Mouse (Mus musculus) stomach, postnatal 0 days (tissue): ENCODE data around the gene Mut.

Experiments used
- CTCF ChIP-seq: IDR thresholded peaks from 2 replicates; pipeline ENCODE4 v1.5.1; 2016; ENCODE audit warnings: antibody characterized with exemption, low read depth, mild to moderate bottlenecking, moderate library complexity
- EP300 ChIP-seq: optimal IDR thresholded peaks from 2 replicates; pipeline ENCODE3; 2016; ENCODE audit warnings: antibody characterized with exemption

DNA sequence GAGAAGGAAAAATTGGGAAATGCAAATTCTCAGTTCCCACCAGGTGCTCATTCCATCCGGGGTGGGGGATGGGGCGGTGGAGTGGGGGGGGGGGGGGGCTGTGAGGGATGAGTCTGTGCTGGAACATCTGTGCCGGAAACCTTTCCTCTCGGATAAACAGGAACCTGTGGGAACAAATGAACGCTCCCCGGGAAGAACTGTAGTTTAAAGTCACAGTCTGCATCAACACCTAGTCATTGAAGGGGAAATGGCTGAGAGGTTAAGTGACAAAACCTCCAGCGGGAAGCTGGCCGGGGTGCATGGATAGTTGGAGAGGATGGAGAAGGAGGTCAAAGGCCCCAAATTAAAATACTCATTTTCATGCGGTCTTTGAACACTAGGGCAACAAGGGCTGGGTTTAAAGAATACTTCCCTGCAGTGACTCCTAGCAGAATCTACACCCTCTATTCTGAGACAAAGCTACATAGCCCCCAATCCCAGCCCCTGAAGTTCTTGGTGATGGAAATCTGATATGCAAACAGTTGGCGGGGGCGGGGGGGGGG is 30.4 kb upstream of the Mut start:
- TF ChIP-seq CTCF, result no peak
- no peak for TF ChIP-seq EP300
